In the genomic region with DNA sequence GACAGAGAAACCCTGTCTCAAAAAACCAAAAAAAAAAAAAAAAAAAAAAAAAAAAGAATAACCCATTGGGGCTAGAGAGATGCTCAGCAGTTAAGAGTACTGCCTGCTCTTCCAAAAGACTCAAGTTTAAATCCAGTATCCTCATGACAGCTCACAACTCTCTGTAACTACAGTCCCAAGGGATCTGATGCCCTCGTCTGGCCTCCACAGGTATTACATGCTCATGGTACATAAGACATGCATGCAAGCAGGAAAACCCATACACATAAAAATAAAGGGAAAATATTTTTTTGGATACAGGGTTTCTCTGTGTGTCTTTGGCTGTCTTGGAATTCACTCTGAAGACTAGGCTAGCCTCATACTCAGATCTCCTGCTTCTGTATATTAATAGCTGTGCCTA, we compare ENCODE assay signal across 8 mouse cellular contexts.
A peak's percentile ranks its signal among the peaks of the same experiment; 100 is the strongest.
DNase-seq lines count a peak whose midpoint lies in the region; ATAC-seq and TF ChIP-seq lines count a peak whose summit lies in the region.

No protein-coding gene starts in this region.

- peak; percentile 74 for TF ChIP-seq CTCF in kidney, postnatal 0 days (IDR thresholded peaks at IDR 0.05; ENCODE audit: low read depth)

- H3K9ac ChIP-seq in forebrain, embryonic 16.5 days (replicated peaks; ENCODE audit: low read depth, low read length) = no peak overlapping the region
- no peak overlapping the region for H3K9ac ChIP-seq in midbrain, embryonic 11.5 days (ENCODE audit: low read length)
- no peak overlapping the region for H3K9ac ChIP-seq in midbrain, embryonic 16.5 days (ENCODE audit: low read depth, low read length)
- no peak overlapping the region for H3K9ac ChIP-seq in kidney, postnatal 0 days (ENCODE audit: low read depth, low read length)

- 10% methylated on average over 1 of the region's 1 CpGs for WGBS in forebrain, embryonic 10.5 days
- WGBS in forebrain, embryonic 16.5 days = 12% methylated on average over 1 of the region's 1 CpGs
- WGBS in midbrain, embryonic 11.5 days = 11% methylated on average over 1 of the region's 1 CpGs
- WGBS in midbrain, embryonic 16.5 days = 0% methylated on average over 1 of the region's 1 CpGs
- WGBS in kidney, postnatal 0 days = 15% methylated on average over 1 of the region's 1 CpGs

- peak; percentile 30 for DNase-seq in forebrain, embryonic 10.5 days (ENCODE audit: extremely low spot score, low spot score)
- DNase-seq in midbrain, embryonic 11.5 days (ENCODE audit: low spot score, missing footprints) = peak; percentile 88
- DNase-seq in c-Kit-positive CD71-negative TER-119-negative erythroid progenitor cells, embryonic 14.5 days (ENCODE audit: low read depth) = peak; percentile 66
- peak; percentile 68 for DNase-seq in kidney, postnatal 0 days (ENCODE audit: low spot score)
- peak; percentile 78 for DNase-seq in thymus, postnatal 14 days

- no peaks in the 10 kb centered on the region for H3K36me3 ChIP-seq in forebrain, embryonic 10.5 days (replicated peaks)
- H3K36me3 ChIP-seq in forebrain, embryonic 16.5 days (ENCODE audit: control insufficient read depth, insufficient read depth) = no peaks in the 10 kb centered on the region
- no peaks in the 10 kb centered on the region for H3K36me3 ChIP-seq in midbrain, embryonic 11.5 days (ENCODE audit: control insufficient read depth, insufficient read depth, low read length)
- no peaks in the 10 kb centered on the region for H3K36me3 ChIP-seq in midbrain, embryonic 16.5 days (ENCODE audit: control insufficient read depth, insufficient read depth, low read length)
- no peaks in the 10 kb centered on the region for H3K36me3 ChIP-seq in kidney, postnatal 0 days (ENCODE audit: insufficient read depth, low read length)

- H3K27me3 ChIP-seq in forebrain, embryonic 10.5 days (ENCODE audit: poor library complexity, severe bottlenecking) = no peaks in the 10 kb centered on the region
- no peaks in the 10 kb centered on the region for H3K27me3 ChIP-seq in forebrain, embryonic 16.5 days (replicated peaks; ENCODE audit: control insufficient read depth, insufficient read depth, low read length)
- H3K27me3 ChIP-seq in midbrain, embryonic 11.5 days (ENCODE audit: control insufficient read depth, insufficient read depth, low read length) = no peaks in the 10 kb centered on the region
- H3K27me3 ChIP-seq in midbrain, embryonic 16.5 days (ENCODE audit: control insufficient read depth, insufficient read depth, low read depth, low read length) = no peaks in the 10 kb centered on the region
- no peaks in the 10 kb centered on the region for H3K27me3 ChIP-seq in kidney, postnatal 0 days (ENCODE audit: insufficient read depth, low read length)

- H3K9me3 ChIP-seq in forebrain, embryonic 10.5 days = no peaks in the 10 kb centered on the region; the same call in 1 of the 2 replicates
- H3K9me3 ChIP-seq in forebrain, embryonic 16.5 days (ENCODE audit: control insufficient read depth, low read length) = no peaks in the 10 kb centered on the region; the same call in 1 of the 2 replicates
- no peaks in the 10 kb centered on the region for H3K9me3 ChIP-seq in midbrain, embryonic 11.5 days (ENCODE audit: control insufficient read depth, low read length)
- H3K9me3 ChIP-seq in midbrain, embryonic 16.5 days (replicated peaks; ENCODE audit: control insufficient read depth, low read length, poor library complexity, severe bottlenecking) = no peaks in the 10 kb centered on the region
- no peaks in the 10 kb centered on the region for H3K9me3 ChIP-seq in kidney, postnatal 0 days (replicated peaks; ENCODE audit: low read length)

- H3K4me2 ChIP-seq in forebrain, embryonic 16.5 days (ENCODE audit: low read length) = no peak overlapping the region
- no peak overlapping the region for H3K4me2 ChIP-seq in midbrain, embryonic 11.5 days
- H3K4me2 ChIP-seq in midbrain, embryonic 16.5 days (ENCODE audit: low read length) = no peak overlapping the region
- H3K4me2 ChIP-seq in kidney, postnatal 0 days (ENCODE audit: low read length) = no peak overlapping the region

- no peak for ATAC-seq in forebrain, embryonic 16.5 days
- no peak for ATAC-seq in midbrain, embryonic 11.5 days (ENCODE audit: low FRiP score)
- ATAC-seq in midbrain, embryonic 16.5 days = no peak
- ATAC-seq in kidney, postnatal 0 days (replicated peaks; ENCODE audit: low FRiP score, low read depth) = no peak
- ATAC-seq in megakaryocyte, adult 5-6 weeks (ENCODE audit: poor library complexity, severe bottlenecking) = peak; percentile 32

- H3K4me3 ChIP-seq in forebrain, embryonic 10.5 days = no peak overlapping the region
- H3K4me3 ChIP-seq in forebrain, embryonic 16.5 days (replicated peaks; ENCODE audit: low read length) = no peak overlapping the region
- H3K4me3 ChIP-seq in midbrain, embryonic 11.5 days (ENCODE audit: low read depth, low read length) = no peak overlapping the region
- no peak overlapping the region for H3K4me3 ChIP-seq in midbrain, embryonic 16.5 days (ENCODE audit: low read depth, low read length)
- no peak overlapping the region for H3K4me3 ChIP-seq in kidney, postnatal 0 days (replicated peaks; ENCODE audit: low read depth, low read length)

- H3K27ac ChIP-seq in forebrain, embryonic 10.5 days = no peak overlapping the region
- no peak overlapping the region for H3K27ac ChIP-seq in forebrain, embryonic 16.5 days (ENCODE audit: low read length)
- H3K27ac ChIP-seq in midbrain, embryonic 11.5 days (ENCODE audit: low read depth, low read length) = no peak overlapping the region
- H3K27ac ChIP-seq in midbrain, embryonic 16.5 days (ENCODE audit: low read length) = no peak overlapping the region
- no peak overlapping the region for H3K27ac ChIP-seq in kidney, postnatal 0 days

- peaks cover 19% of the 10 kb centered on the region for H3K4me1 ChIP-seq in forebrain, embryonic 10.5 days
- H3K4me1 ChIP-seq in forebrain, embryonic 16.5 days (replicated peaks; ENCODE audit: control insufficient read depth, insufficient read depth, low read length) = no peaks in the 10 kb centered on the region
- no peaks in the 10 kb centered on the region for H3K4me1 ChIP-seq in midbrain, embryonic 11.5 days (ENCODE audit: control insufficient read depth, insufficient read depth, low read length)
- no peaks in the 10 kb centered on the region for H3K4me1 ChIP-seq in midbrain, embryonic 16.5 days (ENCODE audit: control insufficient read depth, insufficient read depth, low read length)
- H3K4me1 ChIP-seq in kidney, postnatal 0 days (replicated peaks; ENCODE audit: insufficient read depth, low read length) = no peaks in the 10 kb centered on the region

Comparison
In these comparisons a context has a peak if more than half of its experiments do, and no peak if none do; other contexts are left out.
1. DNase-seq: peak in every context shown above with its lines; median percentile 88 in midbrain, embryonic 11.5 days; 78 in thymus, postnatal 14 days; 68 in kidney, postnatal 0 days; 66 in c-Kit-positive CD71-negative TER-119-negative erythroid progenitor cells, embryonic 14.5 days; 30 in forebrain, embryonic 10.5 days.